Comparison of ENCODE assay signal across 8 mouse cellular contexts in genomic region chr19:6663391-6663790, GRCm38 (mm10).
A peak's percentile ranks its signal among the peaks of the same experiment; 100 is the strongest.
DNase-seq lines count a peak whose midpoint lies in the region; ATAC-seq and TF ChIP-seq lines count a peak whose summit lies in the region.

No protein-coding gene starts in this region.

- no peak overlapping the region for H3K4me3 ChIP-seq in hindbrain, embryonic 15.5 days

- H3K4me1 ChIP-seq in hindbrain, embryonic 15.5 days (replicated peaks), result peaks cover 8% of the 10 kb centered on the region

- POLR2A ChIA-PET in Patski (lab: Charles Lee), result no interaction called here

- 3% methylated on average over 10 of the region's 10 CpGs for WGBS in hindbrain, embryonic 15.5 days

- TF ChIP-seq CTCF in Patski (IDR thresholded peaks at IDR 0.05), result peak; percentile 82

- H3K27me3 ChIP-seq in Patski, result peaks cover 54% of the 10 kb centered on the region
- no peaks in the 10 kb centered on the region for H3K27me3 ChIP-seq in hindbrain, embryonic 15.5 days

- H3K9me3 ChIP-seq in hindbrain, embryonic 15.5 days, result no peaks in the 10 kb centered on the region

- CTCF ChIA-PET in Patski (lab: Charles Lee), result interaction anchor here (0.6 to 1.8 kb wide), 3 partner anchors 9 to 24 kb away, joined by 3 to 9 read pairs (median 4); no protein-coding TSS in a partner anchor

- no peak overlapping the region for H3K27ac ChIP-seq in hindbrain, embryonic 15.5 days (replicated peaks)

- in situ Hi-C loops in Patski (cut with MboI; ENCODE audit: low pct_unique_long_range_greater_than_20kb), result no loop called here

- no peak overlapping the region for H3K9ac ChIP-seq in hindbrain, embryonic 15.5 days

- no peak for DNase-seq in Patski (ENCODE audit: low read depth, low spot score)
- peak; percentile 89 for DNase-seq in cerebellum, adult 9-10 months
- DNase-seq in layer of hippocampus, postnatal 36 days, result peak; percentile 82 to 83
- peak; percentile 97 for DNase-seq in right cerebral cortex, postnatal 14 days
- peak; percentile 61 to 77 for DNase-seq in urinary bladder, postnatal 36 days (ENCODE audit: low spot score in 2 of 2)

- ATAC-seq in Patski, result peak; percentile 57
- peak; percentile 93; the same call in 1 of the 2 replicates for ATAC-seq in frontal cortex, adult (ENCODE audit: low TSS enrichment)
- peak; percentile 91 for ATAC-seq in hindbrain, embryonic 15.5 days (ENCODE audit: low FRiP score, low read depth)
- ATAC-seq in megakaryocyte-erythroid progenitor cell, adult 5-6 weeks (replicated peaks; ENCODE audit: low FRiP score, low TSS enrichment, poor library complexity, severe bottlenecking), result peak; percentile 50; the same call in 1 of the 2 replicates

- no peaks in the 10 kb centered on the region for H3K36me3 ChIP-seq in hindbrain, embryonic 15.5 days

- H3K4me2 ChIP-seq in hindbrain, embryonic 15.5 days, result no peak overlapping the region
